Mouse (Mus musculus): ENCODE data around the gene Ptpn18. TPM values are rescaled to one million over a fixed set of nuclear protein-coding genes. Genes with fewer than 3 reads are reported as not detected.
"Not testable (repeated sequence)": the region's sequence is repeated elsewhere in the genome, so short reads cannot be mapped to it uniquely, and the experiment has no call there.

Gene Ptpn18
- polyA plus RNA-seq, 1 experiment from 2014 or later: 21.5 TPM

- 31% methylated on average over 8 of the region's 8 CpGs for WGBS
- H3K4me1 ChIP-seq (ENCODE audit: insufficient read depth, low read length): peaks cover 17% of the 10 kb centered on the region
- peak overlapping the region; percentile 69 for H3K9ac ChIP-seq (replicated peaks; ENCODE audit: low read length)
Observed at GRCm38 (mm10) chr1:34435371-34436120, 24.0 kb upstream of the Ptpn18 start.

GRCm38 (mm10) chr1:34436374-34436773, 23.2 kb upstream of the Ptpn18 start:
- ATAC-seq (ENCODE audit: low FRiP score, low TSS enrichment): no peak
- Histone ChIP-seq H3K36me3 (ENCODE audit: insufficient read depth, low read length) (peaks cover 18% of the 10 kb centered on the region), H3K4me2 (replicated peaks; ENCODE audit: low read depth, low read length) (no peak overlapping the region), H3K27ac (ENCODE audit: low read length) (no peak overlapping the region), H3K4me1 (ENCODE audit: insufficient read depth, low read length) (peaks cover 20% of the 10 kb centered on the region), H3K9ac (replicated peaks; ENCODE audit: low read length) (no peak overlapping the region), H3K9me3 (ENCODE audit: low read length) (peaks cover 11% of the 10 kb centered on the region), H3K4me3 (ENCODE audit: low read length) (no peak overlapping the region), H3K27me3 (ENCODE audit: insufficient read depth, low read length) (no peaks in the 10 kb centered on the region)
- 83% methylated on average over 3 of the region's 3 CpGs for WGBS

More at GRCm38 (mm10) chr1:34435371-34436120, 24.0 kb upstream of the Ptpn18 start:
- peak overlapping the region; percentile 69 for H3K4me3 ChIP-seq (ENCODE audit: low read length)
- peaks cover 19% of the 10 kb centered on the region for H3K9me3 ChIP-seq (ENCODE audit: low read length)
- no peaks in the 10 kb centered on the region for H3K27me3 ChIP-seq (ENCODE audit: insufficient read depth, low read length)
- H3K27ac ChIP-seq (ENCODE audit: low read length): peak overlapping the region; percentile 77; the same call in 1 of the 2 replicates
- no peak for ATAC-seq (ENCODE audit: low FRiP score, low TSS enrichment)
- H3K36me3 ChIP-seq (ENCODE audit: insufficient read depth, low read length): peaks cover 26% of the 10 kb centered on the region
- H3K4me2 ChIP-seq (replicated peaks; ENCODE audit: low read depth, low read length): peak overlapping the region; percentile 66

- H3K4me2 ChIP-seq (replicated peaks; ENCODE audit: low read depth, low read length); H3K4me3 ChIP-seq (ENCODE audit: low read length); H3K9me3 ChIP-seq (ENCODE audit: low read length); H3K9ac ChIP-seq (replicated peaks; ENCODE audit: low read length); H3K27me3 ChIP-seq (ENCODE audit: insufficient read depth, low read length); H3K27ac ChIP-seq (ENCODE audit: low read length); ATAC-seq (ENCODE audit: low FRiP score, low TSS enrichment): not testable (repeated sequence)
- 96% methylated on average over 8 of the region's 8 CpGs for WGBS
- peaks cover 16% of the 10 kb centered on the region for H3K36me3 ChIP-seq (ENCODE audit: insufficient read depth, low read length)
- H3K4me1 ChIP-seq (ENCODE audit: insufficient read depth, low read length): peaks cover 20% of the 10 kb centered on the region
Observed at GRCm38 (mm10) chr1:34437366-34437765, 22.2 kb upstream of the Ptpn18 start.

GRCm38 (mm10) chr1:34438381-34439051, 21.0 kb upstream of the Ptpn18 start:
- Histone ChIP-seq H3K27ac (ENCODE audit: low read length) (no peak overlapping the region), H3K4me1 (ENCODE audit: insufficient read depth, low read length) (peaks cover 20% of the 10 kb centered on the region), H3K4me3 (ENCODE audit: low read length) (peak overlapping the region; percentile 89), H3K36me3 (ENCODE audit: insufficient read depth, low read length) (peaks cover 27% of the 10 kb centered on the region), H3K9me3 (ENCODE audit: low read length) (no peaks in the 10 kb centered on the region), H3K9ac (replicated peaks; ENCODE audit: low read length) (peak overlapping the region; percentile 71), H3K27me3 (ENCODE audit: insufficient read depth, low read length) (no peaks in the 10 kb centered on the region), H3K4me2 (replicated peaks; ENCODE audit: low read depth, low read length) (peak overlapping the region; percentile 81)
- no peak for ATAC-seq (ENCODE audit: low FRiP score, low TSS enrichment)
- 43% methylated on average over 15 of the region's 20 CpGs for WGBS

GRCm38 (mm10) chr1:34439215-34439960, 20.2 kb upstream of the Ptpn18 start, which contains the start of the genes Ccdc115 and Imp4:
Gene Ccdc115, minus strand, starts transcription at chr1:34439672.
Gene Imp4, plus strand, starts transcription at chr1:34439851.
- WGBS: under 1% methylated on average over 47 of the region's 48 CpGs
- peak within 1 kb of the TSS; percentile 81 for H3K4me2 ChIP-seq (replicated peaks; ENCODE audit: low read depth, low read length)

DNA sequence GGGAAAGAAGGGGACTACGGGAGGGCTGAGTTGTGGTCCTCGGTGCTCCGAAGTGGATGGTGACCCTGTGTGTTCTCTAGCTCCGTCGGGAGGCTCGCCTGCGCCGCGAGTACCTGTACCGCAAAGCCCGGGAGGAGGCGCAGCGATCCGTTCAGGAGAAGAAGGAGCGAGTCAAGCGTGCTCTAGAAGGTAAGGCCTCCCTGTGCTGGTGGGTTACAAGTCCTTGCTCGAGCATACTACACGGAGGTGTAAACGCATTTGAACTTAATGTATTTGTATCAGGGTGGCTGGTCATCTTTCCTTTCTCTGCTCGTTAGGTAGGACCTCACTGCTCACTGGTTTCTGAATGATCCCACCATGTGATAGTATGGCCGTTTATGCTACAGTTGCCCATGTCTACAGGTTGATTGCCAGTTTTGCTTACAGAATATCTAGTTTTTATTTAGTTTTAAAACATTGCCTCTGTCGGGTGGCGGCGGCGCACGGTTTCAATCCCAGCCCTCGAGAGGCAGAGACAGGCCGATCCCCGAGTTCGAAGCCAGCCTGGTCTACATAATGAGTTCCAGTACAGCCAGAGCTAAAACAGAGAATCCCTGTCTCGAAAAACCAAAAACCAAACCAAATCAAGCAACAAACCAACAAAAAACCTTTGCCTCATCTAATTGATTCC, 19.5 kb upstream of the Ptpn18 start:
- H3K9me3 ChIP-seq (ENCODE audit: low read length): no peaks in the 10 kb centered on the region
- peak; percentile 56 for ATAC-seq (ENCODE audit: low FRiP score, low TSS enrichment)
- H3K27me3 ChIP-seq (ENCODE audit: insufficient read depth, low read length): no peaks in the 10 kb centered on the region
- peak overlapping the region; percentile 79; the same call in 1 of the 2 replicates for H3K27ac ChIP-seq (ENCODE audit: low read length)
- 8% methylated on average over 30 of the region's 31 CpGs for WGBS
- H3K9ac ChIP-seq (replicated peaks; ENCODE audit: low read length): peak overlapping the region; percentile 76
- peaks cover 13% of the 10 kb centered on the region for H3K4me1 ChIP-seq (ENCODE audit: insufficient read depth, low read length)
- H3K36me3 ChIP-seq (ENCODE audit: insufficient read depth, low read length): peaks cover 43% of the 10 kb centered on the region
- peak overlapping the region; percentile 89 for H3K4me3 ChIP-seq (ENCODE audit: low read length)
- peak overlapping the region; percentile 70 for H3K4me2 ChIP-seq (replicated peaks; ENCODE audit: low read depth, low read length)

More at GRCm38 (mm10) chr1:34439215-34439960, 20.2 kb upstream of the Ptpn18 start, which contains the start of the genes Ccdc115 and Imp4:
- H3K27ac ChIP-seq (ENCODE audit: low read length): peak within 1 kb of the TSS; percentile 79
- H3K9me3 ChIP-seq (ENCODE audit: low read length): no peaks in the 10 kb centered on the region
- peaks cover 13% of the 10 kb centered on the region for H3K4me1 ChIP-seq (ENCODE audit: insufficient read depth, low read length)
- peak; percentile 97 for ATAC-seq (ENCODE audit: low FRiP score, low TSS enrichment)
- H3K4me3 ChIP-seq (ENCODE audit: low read length): peak within 1 kb of the TSS; percentile 89
- peaks cover 36% of the 10 kb centered on the region for H3K36me3 ChIP-seq (ENCODE audit: insufficient read depth, low read length)
- no peaks in the 10 kb centered on the region for H3K27me3 ChIP-seq (ENCODE audit: insufficient read depth, low read length)
- H3K9ac ChIP-seq (replicated peaks; ENCODE audit: low read length): peak within 1 kb of the TSS; percentile 76

GRCm38 (mm10) chr1:34443124-34443523, 16.4 kb upstream of the Ptpn18 start:
- Histone ChIP-seq H3K27ac (ENCODE audit: low read length) (no peak overlapping the region), H3K36me3 (ENCODE audit: insufficient read depth, low read length) (peaks cover 53% of the 10 kb centered on the region), H3K4me3 (ENCODE audit: low read length) (no peak overlapping the region), H3K4me1 (ENCODE audit: insufficient read depth, low read length) (peaks cover 11% of the 10 kb centered on the region), H3K9me3 (ENCODE audit: low read length) (no peaks in the 10 kb centered on the region), H3K4me2 (replicated peaks; ENCODE audit: low read depth, low read length) (no peak overlapping the region), H3K9ac (replicated peaks; ENCODE audit: low read length) (no peak overlapping the region), H3K27me3 (ENCODE audit: insufficient read depth, low read length) (no peaks in the 10 kb centered on the region)
- ATAC-seq (ENCODE audit: low FRiP score, low TSS enrichment): no peak
- 91% methylated on average over 6 of the region's 6 CpGs for WGBS

DNA sequence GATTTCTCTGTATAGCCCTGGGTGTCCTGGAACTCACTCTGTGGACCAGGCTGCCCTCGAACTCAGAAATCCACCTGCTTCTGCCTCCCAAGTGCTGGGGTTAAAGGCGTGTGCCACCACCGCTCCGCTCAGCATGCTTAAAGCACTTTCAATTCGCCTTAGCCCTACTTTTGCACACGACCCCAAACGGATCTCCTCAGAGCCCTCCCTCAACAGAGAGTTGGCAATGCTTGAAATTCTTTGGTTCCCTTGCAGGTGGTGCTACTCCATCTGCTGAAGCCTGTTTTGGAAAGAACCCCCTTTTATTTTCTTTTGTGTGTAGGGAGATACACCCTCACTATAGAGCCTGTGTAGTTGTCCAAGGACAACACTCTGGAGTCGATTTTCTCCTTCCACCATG, 1.1 kb upstream of the Ptpn18 start:
- H3K27ac ChIP-seq (ENCODE audit: low read length): no peak overlapping the region
- no peak overlapping the region for H3K4me3 ChIP-seq (ENCODE audit: low read length)
- no peak overlapping the region for H3K4me2 ChIP-seq (replicated peaks; ENCODE audit: low read depth, low read length)
- peaks cover 14% of the 10 kb centered on the region for H3K27me3 ChIP-seq (ENCODE audit: insufficient read depth, low read length)
- H3K36me3 ChIP-seq (ENCODE audit: insufficient read depth, low read length): no peaks in the 10 kb centered on the region
- 0 out of 2 replicates have a peak, but pooled peaks cover 3% of the 10 kb centered on the region for H3K4me1 ChIP-seq (ENCODE audit: insufficient read depth, low read length)
- no peak overlapping the region for H3K9ac ChIP-seq (replicated peaks; ENCODE audit: low read length)
- WGBS: 33% methylated on average over 8 of the region's 8 CpGs
- no peak for ATAC-seq (ENCODE audit: low FRiP score, low TSS enrichment)
- H3K9me3 ChIP-seq (ENCODE audit: low read length): no peaks in the 10 kb centered on the region

- H3K27ac ChIP-seq (ENCODE audit: low read length): 0 out of 2 replicates have a peak overlapping the region, but pooled peaks have one; percentile 57
Observed at GRCm38 (mm10) chr1:34460061-34460441, 489 bp downstream of the Ptpn18 start.

More at GRCm38 (mm10) chr1:34460061-34460441, 489 bp downstream of the Ptpn18 start:
- H3K36me3 ChIP-seq (ENCODE audit: insufficient read depth, low read length): no peaks in the 10 kb centered on the region
- 1% methylated on average over 15 of the region's 15 CpGs for WGBS
- peak overlapping the region; percentile 91 for H3K4me2 ChIP-seq (replicated peaks; ENCODE audit: low read depth, low read length)
- no peaks in the 10 kb centered on the region for H3K9me3 ChIP-seq (ENCODE audit: low read length)
- peak; percentile 39 for ATAC-seq (ENCODE audit: low FRiP score, low TSS enrichment)
- 0 out of 2 replicates have a peak, but pooled peaks cover 3% of the 10 kb centered on the region for H3K4me1 ChIP-seq (ENCODE audit: insufficient read depth, low read length)
- H3K27me3 ChIP-seq (ENCODE audit: insufficient read depth, low read length): peaks cover 14% of the 10 kb centered on the region
- H3K9ac ChIP-seq (replicated peaks; ENCODE audit: low read length): peak overlapping the region; percentile 77
- H3K4me3 ChIP-seq (ENCODE audit: low read length): peak overlapping the region; percentile 60

Data from kidney, embryonic 16.5 days (tissue).